Mouse (Mus musculus) forebrain, embryonic 13.5 days (tissue): ENCODE measurements at regions not wholly inside any gene's neighbourhood (a gene's known extent, or its start where the extent isn't known, plus 50 kb on each side); places are given as distances from the start of the nearest gene placed in this dataset.

Experiments used
- ATAC-seq: fragments of 200-750 bp; cut with Nextera tagmentation; 2 replicates; pipeline ENCODE4 v1.8.0; 2017
- H3K27ac ChIP-seq: fragments of 300-500 bp; sonication (generic); 2 replicates; pipeline ENCODE4 v1.5.1; 2015; ENCODE audit warnings: inconsistent platforms, mild to moderate bottlenecking, moderate library complexity
- H3K27me3 ChIP-seq: fragments of 300-500 bp; sonication (generic); 2 replicates; pipeline ENCODE4 v1.6.1; 2015; ENCODE audit warnings: mild to moderate bottlenecking, inconsistent platforms
- H3K36me3 ChIP-seq: fragments of 300-500 bp; sonication (generic); 2 replicates; pipeline ENCODE4 v1.6.1; 2015; ENCODE audit warnings: mild to moderate bottlenecking, inconsistent platforms; ENCODE audit not compliant: poor library complexity, severe bottlenecking
- H3K4me1 ChIP-seq: fragments of 300-500 bp; sonication (generic); 2 replicates; pipeline ENCODE4 v1.6.1; 2015; ENCODE audit warnings: inconsistent platforms
- H3K4me2 ChIP-seq: fragments of 300-500 bp; sonication (generic); 2 replicates; pipeline ENCODE4 v1.6.1; 2015; ENCODE audit warnings: inconsistent platforms, mild to moderate bottlenecking, moderate library complexity
- H3K4me3 ChIP-seq: fragments of 300-500 bp; sonication (generic); 2 replicates; pipeline ENCODE4 v1.5.1; 2015; ENCODE audit warnings: mild to moderate bottlenecking, inconsistent platforms
- H3K9ac ChIP-seq: fragments of 300-500 bp; sonication (generic); 2 replicates; pipeline ENCODE4 v1.6.1; 2015; ENCODE audit warnings: mild to moderate bottlenecking, inconsistent platforms
- H3K9me3 ChIP-seq: fragments of 300-500 bp; sonication (generic); replicated peaks from 2 replicates; pipeline ENCODE4 v1.6.1; 2016; ENCODE audit warnings: inconsistent platforms
- WGBS: fragments of 180-500 bp; shearing (Covaris S2); methylation state at CpG from one replicate; pipeline ENCODE4 v1.1.7; 2015; 5-methylcytosine and 5-hydroxymethylcytosine counted together

DNA sequence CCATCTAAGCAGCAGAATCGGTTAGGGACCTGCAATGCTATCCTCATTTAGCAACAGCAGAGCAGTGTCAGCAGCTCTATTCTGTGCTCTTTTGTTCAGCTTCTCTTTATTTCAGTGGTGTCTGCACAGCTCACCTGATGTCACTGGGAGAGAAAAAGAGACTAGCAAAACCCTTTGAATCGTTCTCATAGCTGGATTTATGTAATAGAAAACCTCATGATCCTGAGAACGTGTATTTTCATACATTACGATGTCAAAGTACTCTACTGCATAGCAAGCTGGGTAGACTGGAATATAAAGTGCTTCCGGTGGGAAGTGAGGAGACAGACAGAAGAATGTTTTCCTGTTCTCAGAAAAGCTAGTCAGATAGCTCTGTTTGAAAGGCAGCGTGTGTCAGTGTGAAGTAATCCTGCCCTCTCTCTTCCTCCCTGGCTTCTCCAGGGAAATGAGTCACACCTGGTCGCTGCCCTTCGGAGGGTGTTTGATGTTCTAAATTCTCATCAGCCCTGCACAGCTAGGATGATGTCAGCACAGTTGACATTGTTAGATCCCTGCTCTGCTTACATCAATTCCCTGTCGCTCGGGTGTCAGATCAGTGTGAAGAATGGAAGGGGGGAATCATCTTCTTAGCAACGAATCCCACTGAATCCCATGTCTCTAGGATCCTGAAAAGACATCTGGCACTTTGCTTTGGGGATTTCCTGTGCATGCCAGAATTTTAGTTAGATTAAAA is 129.6 kb upstream of the Zbtb20 start:
- 57% methylated on average over 11 of the region's 11 CpGs for WGBS
- Histone ChIP-seq H3K27ac (peak overlapping the region; percentile 25), H3K4me3 (no peak overlapping the region), H3K36me3 (no peaks in the 10 kb centered on the region), H3K9me3 (no peaks in the 10 kb centered on the region), H3K27me3 (no peaks in the 10 kb centered on the region), H3K4me2 (no peak overlapping the region), H3K4me1 (peaks cover 9% of the 10 kb centered on the region), H3K9ac (no peak overlapping the region)
- ATAC-seq, result peak; percentile 79

GRCm38 (mm10) chr16:42743538-42743937 is 132.1 kb upstream of the Zbtb20 start:
- no peak for ATAC-seq

DNA sequence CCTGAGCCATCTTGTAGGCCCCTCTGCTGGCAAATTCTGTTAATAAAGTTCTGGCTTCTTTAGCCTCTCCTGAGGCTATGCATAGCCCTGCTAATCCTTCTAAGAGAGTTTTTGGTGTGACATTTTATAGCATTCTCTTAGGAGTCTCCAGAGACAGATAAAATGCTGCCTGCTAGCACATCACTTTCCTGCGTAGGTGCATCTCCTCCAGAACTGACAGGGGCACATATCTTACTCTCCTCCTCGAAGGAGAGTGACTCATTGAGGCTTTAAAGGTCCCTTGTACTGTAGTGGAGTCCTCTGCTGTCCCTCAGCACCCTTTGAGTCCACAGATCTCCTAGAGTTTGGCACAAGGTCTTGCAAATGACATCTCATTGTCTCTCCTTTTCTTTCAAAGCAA is 132.6 kb upstream of the Zbtb20 start:
- Histone ChIP-seq H3K4me2 (no peak overlapping the region), H3K9me3 (no peaks in the 10 kb centered on the region), H3K27ac (no peak overlapping the region), H3K4me1 (peaks cover 9% of the 10 kb centered on the region), H3K4me3 (no peak overlapping the region), H3K27me3 (no peaks in the 10 kb centered on the region), H3K9ac (no peak overlapping the region), H3K36me3 (no peaks in the 10 kb centered on the region)
- WGBS, result 59% methylated on average over 2 of the region's 2 CpGs
- no peak for ATAC-seq

More at GRCm38 (mm10) chr16:42743538-42743937, 132.1 kb upstream of the Zbtb20 start:
- H3K36me3 ChIP-seq, result no peaks in the 10 kb centered on the region
- no peaks in the 10 kb centered on the region for H3K9me3 ChIP-seq
- no peaks in the 10 kb centered on the region for H3K27me3 ChIP-seq
- H3K4me1 ChIP-seq, result peaks cover 9% of the 10 kb centered on the region
- no peak overlapping the region for H3K4me3 ChIP-seq
- H3K9ac ChIP-seq, result no peak overlapping the region
- WGBS, result 44% methylated on average over 1 of the region's 1 CpGs
- no peak overlapping the region for H3K4me2 ChIP-seq
- no peak overlapping the region for H3K27ac ChIP-seq

DNA sequence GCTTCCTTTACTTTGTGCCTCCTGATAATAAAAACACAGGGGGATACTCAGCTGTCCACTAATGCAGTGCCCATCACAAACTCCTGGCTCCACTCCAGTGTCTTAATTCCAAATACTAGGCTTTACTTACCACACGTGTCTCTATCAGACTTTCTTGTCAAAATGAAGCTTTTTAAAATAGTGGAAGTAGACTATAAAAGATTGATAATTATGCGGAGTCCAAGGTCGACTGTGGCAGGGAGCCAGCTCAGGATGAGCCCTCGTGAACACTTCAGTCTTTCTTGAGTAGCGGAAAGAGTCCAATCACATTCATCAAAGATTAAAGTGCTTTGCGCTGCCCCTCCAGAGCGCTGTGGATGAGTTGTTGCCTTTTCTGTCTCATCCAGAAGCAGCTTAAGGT is 147.9 kb upstream of the Zbtb20 start:
- H3K4me1 ChIP-seq, result peaks cover 9% of the 10 kb centered on the region
- no peak for ATAC-seq
- 77% methylated on average over 7 of the region's 7 CpGs for WGBS
- no peaks in the 10 kb centered on the region for H3K36me3 ChIP-seq
- H3K9me3 ChIP-seq, result no peaks in the 10 kb centered on the region
- no peak overlapping the region for H3K4me2 ChIP-seq
- no peak overlapping the region for H3K9ac ChIP-seq
- H3K4me3 ChIP-seq, result no peak overlapping the region
- H3K27me3 ChIP-seq, result no peaks in the 10 kb centered on the region
- no peak overlapping the region for H3K27ac ChIP-seq

- ATAC-seq, result no peak
- Histone ChIP-seq H3K9me3 (no peaks in the 10 kb centered on the region), H3K4me1 (peaks cover 39% of the 10 kb centered on the region), H3K4me2 (no peak overlapping the region), H3K4me3 (no peak overlapping the region), H3K27ac (no peak overlapping the region), H3K9ac (no peak overlapping the region), H3K27me3 (no peaks in the 10 kb centered on the region), H3K36me3 (no peaks in the 10 kb centered on the region)
- 76% methylated on average over 3 of the region's 3 CpGs for WGBS
These were observed 155.8 kb upstream of the Zbtb20 start for GRCm38 (mm10) chr16:42719915-42720314.

DNA sequence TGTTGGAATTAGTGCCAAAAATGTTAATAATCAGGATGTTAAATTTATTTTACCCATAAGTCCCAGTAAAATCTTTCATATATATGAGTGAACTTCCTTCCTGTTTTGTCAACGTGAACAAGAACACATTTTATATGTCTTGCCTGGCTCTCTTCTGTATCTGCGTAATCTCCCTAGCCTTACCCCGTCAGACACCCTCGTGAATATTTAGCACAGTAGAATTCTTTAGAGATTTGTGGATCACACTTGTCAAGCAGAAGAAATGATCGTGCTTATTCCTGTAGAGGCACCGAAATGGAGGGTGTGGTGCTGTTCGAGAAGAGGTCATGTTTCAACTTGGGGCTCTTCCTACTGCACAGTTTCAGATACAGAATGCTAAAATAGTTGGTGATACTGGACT is 157.2 kb upstream of the Zbtb20 start:
- no peaks in the 10 kb centered on the region for H3K36me3 ChIP-seq
- no peaks in the 10 kb centered on the region for H3K27me3 ChIP-seq
- no peaks in the 10 kb centered on the region for H3K9me3 ChIP-seq
- peaks cover 33% of the 10 kb centered on the region for H3K4me1 ChIP-seq
- H3K4me3 ChIP-seq, result no peak overlapping the region
- H3K27ac ChIP-seq, result peak overlapping the region; percentile 57
- 61% methylated on average over 7 of the region's 7 CpGs for WGBS
- no peak overlapping the region for H3K9ac ChIP-seq
- peak; percentile 37; the same call in 1 of the 2 replicates for ATAC-seq
- no peak overlapping the region for H3K4me2 ChIP-seq

- Histone ChIP-seq H3K36me3 (no peaks in the 10 kb centered on the region), H3K27ac (peak overlapping the region; percentile 89), H3K4me1 (peaks cover 31% of the 10 kb centered on the region), H3K4me3 (no peak overlapping the region), H3K9me3 (no peaks in the 10 kb centered on the region), H3K4me2 (peak overlapping the region; percentile 30; the same call in 1 of the 2 replicates), H3K9ac (no peak overlapping the region), H3K27me3 (no peaks in the 10 kb centered on the region)
- ATAC-seq, result peak; percentile 86
- 32% methylated on average over 7 of the region's 7 CpGs for WGBS
These were observed 157.8 kb upstream of the Zbtb20 start for GRCm38 (mm10) chr16:42717828-42718412.

DNA sequence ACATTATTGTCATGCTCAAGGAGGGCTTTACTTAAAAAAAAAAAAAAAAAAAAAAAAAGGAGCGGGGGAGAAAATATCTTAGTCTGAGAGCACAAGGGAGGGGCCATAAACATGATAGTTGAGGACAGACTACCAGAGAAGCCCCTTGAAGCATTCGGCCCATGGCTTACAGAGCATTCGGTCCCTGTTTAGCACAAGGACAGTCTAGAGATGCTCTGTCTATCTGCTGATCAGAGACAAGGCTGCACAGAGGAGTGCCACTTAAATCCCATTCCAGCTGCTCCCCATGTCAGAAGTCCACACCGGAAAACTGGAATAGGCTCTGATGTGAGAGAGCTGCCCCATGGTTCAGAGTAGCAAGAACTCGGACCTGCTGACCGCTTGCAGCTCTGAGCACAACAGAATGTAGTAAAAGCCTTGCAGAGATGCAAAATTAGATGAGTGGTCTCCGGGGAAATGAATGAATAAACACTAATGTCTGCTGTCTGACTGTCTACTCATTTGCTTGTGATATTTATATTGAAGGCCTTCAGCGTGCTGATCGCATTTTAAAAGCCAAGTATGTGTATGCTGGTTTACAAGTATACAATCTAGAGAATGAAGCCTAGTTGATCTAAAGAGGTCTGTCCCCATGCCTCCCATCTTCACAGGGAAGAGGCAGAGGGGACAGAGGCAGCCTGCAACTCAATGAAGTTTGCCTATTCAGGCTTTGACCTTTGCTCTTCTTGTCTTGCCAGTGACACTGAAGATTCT is 158.4 kb upstream of the Zbtb20 start:
- peak overlapping the region; percentile 89 for H3K27ac ChIP-seq
- no peak overlapping the region for H3K4me3 ChIP-seq
- WGBS, result 71% methylated on average over 9 of the region's 9 CpGs
- peaks cover 28% of the 10 kb centered on the region for H3K4me1 ChIP-seq
- no peaks in the 10 kb centered on the region for H3K9me3 ChIP-seq
- peak overlapping the region; percentile 30; the same call in 1 of the 2 replicates for H3K4me2 ChIP-seq
- H3K9ac ChIP-seq, result no peak overlapping the region
- H3K36me3 ChIP-seq, result no peaks in the 10 kb centered on the region
- no peaks in the 10 kb centered on the region for H3K27me3 ChIP-seq
- peak; percentile 44 for ATAC-seq

GRCm38 (mm10) chr16:42702676-42703075 is 173.0 kb upstream of the Zbtb20 start:
- no peak for ATAC-seq
- no peak overlapping the region for H3K9ac ChIP-seq
- no peak overlapping the region for H3K27ac ChIP-seq
- H3K9me3 ChIP-seq, result no peaks in the 10 kb centered on the region
- H3K27me3 ChIP-seq, result no peaks in the 10 kb centered on the region
- H3K4me2 ChIP-seq, result no peak overlapping the region
- H3K4me1 ChIP-seq, result no peaks in the 10 kb centered on the region
- WGBS, result 41% methylated on average over 4 of the region's 4 CpGs
- no peaks in the 10 kb centered on the region for H3K36me3 ChIP-seq
- H3K4me3 ChIP-seq, result no peak overlapping the region

DNA sequence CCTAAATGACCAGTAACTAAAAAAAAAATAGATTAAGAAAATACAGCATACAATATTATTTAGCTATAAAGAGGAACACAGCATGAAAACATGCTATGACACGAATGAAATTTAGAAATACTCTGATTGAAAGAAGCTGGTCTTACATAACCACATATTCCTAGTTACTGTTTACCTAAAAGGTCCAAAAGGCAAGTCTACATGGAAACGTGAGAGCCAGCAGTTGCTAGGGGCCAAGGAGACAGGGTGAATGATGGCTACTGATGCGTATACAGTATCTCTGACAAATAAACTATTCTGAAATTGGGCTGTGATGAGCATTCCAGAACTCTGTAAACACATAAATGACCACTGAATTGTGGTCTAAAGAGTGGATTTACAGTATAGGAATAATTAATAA is 194.5 kb upstream of the Zbtb20 start:
- no peak for ATAC-seq
- 86% methylated on average over 3 of the region's 3 CpGs for WGBS

GRCm38 (mm10) chr16:42677211-42677610 is 198.5 kb upstream of the Zbtb20 start:
- Histone ChIP-seq H3K9ac (no peak overlapping the region), H3K27ac (no peak overlapping the region), H3K27me3 (no peaks in the 10 kb centered on the region), H3K36me3 (no peaks in the 10 kb centered on the region), H3K4me2 (no peak overlapping the region), H3K9me3 (no peaks in the 10 kb centered on the region), H3K4me3 (no peak overlapping the region), H3K4me1 (no peaks in the 10 kb centered on the region)
- ATAC-seq, result no peak
- WGBS, result 92% methylated on average over 5 of the region's 5 CpGs

More for the DNA sequence above, 194.5 kb upstream of the Zbtb20 start:
- Histone ChIP-seq H3K27me3 (no peaks in the 10 kb centered on the region), H3K36me3 (no peaks in the 10 kb centered on the region), H3K4me2 (no peak overlapping the region), H3K9me3 (no peaks in the 10 kb centered on the region), H3K4me1 (no peaks in the 10 kb centered on the region), H3K4me3 (no peak overlapping the region), H3K27ac (no peak overlapping the region), H3K9ac (no peak overlapping the region)

DNA sequence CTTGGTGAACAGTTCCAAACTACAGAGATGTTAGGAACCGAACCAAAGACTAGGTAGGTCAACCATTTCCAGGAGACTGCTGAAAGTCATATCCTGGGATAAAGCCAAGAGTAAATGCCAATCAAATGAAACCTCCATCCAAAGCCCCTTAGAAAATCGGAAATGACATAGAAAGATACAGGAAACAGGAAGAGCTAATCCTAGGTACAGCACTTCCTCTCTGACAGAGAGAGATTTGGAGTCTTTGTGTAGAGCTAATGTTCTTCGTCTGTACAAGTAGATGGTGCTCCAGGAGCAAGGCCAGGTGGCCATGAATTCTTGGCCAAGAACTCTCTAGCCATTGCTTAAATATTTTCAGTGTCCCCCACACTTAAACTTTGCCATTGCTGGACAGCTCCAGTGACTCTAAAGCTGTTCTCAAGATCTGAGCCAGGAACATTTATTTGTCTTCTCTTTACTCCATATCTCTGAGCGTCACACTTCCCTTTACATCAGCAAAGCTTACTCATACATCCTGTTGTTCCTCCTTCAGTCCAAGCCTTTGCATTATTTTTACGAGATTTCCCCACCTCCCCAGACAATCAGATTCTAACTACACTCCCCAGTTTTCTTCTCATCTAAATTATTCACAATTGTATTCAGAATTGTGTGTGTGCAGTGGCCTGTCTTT is 199.1 kb upstream of the Zbtb20 start:
- H3K4me3 ChIP-seq, result no peak overlapping the region
- no peak for ATAC-seq
- H3K9ac ChIP-seq, result no peak overlapping the region
- no peaks in the 10 kb centered on the region for H3K36me3 ChIP-seq
- no peaks in the 10 kb centered on the region for H3K27me3 ChIP-seq
- H3K27ac ChIP-seq, result no peak overlapping the region
- H3K9me3 ChIP-seq, result no peaks in the 10 kb centered on the region
- WGBS, result 81% methylated on average over 5 of the region's 5 CpGs
- no peak overlapping the region for H3K4me2 ChIP-seq
- no peaks in the 10 kb centered on the region for H3K4me1 ChIP-seq
